Mouse (Mus musculus) heart, adult 8-10 months (tissue): ENCODE measurements at regions not wholly inside any gene's neighbourhood (a gene's known extent, or its start where the extent isn't known, plus 50 kb on each side); places are given as distances from the start of the nearest gene placed in this dataset.

Experiments
- DNase-seq: peaks from one replicate; pipeline ENCODE4 v3.0.0; 2022; ENCODE audit warnings: low spot score

DNA sequence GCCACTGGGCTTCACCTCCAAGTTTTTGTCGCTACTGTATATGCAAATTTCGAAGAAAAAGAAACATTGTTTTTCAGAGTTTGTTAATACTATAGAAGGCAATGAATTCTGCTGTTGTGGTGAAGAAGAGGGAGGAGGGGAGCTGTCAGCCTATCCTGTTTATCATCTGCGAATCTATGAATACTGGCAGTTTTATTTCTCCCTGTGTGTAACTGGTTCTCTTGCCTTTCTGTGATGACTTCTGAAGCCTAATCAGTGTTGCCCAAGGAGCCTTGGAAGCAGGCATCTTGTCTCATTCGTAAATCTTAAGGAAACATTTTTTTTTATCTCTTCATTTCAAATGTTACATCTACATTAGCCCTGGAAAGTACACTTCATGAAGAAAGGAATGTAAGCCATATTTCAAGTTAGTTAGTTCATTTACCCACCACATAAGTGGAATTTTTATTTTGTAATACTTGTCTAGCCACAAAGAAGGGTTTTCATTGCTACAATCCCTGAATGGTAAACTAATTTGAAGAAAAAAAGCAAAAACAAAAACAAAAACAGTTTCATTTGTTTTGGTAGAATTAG lies 251.5 kb upstream of the Fn1 start:
- DNase-seq: no peak

DNA sequence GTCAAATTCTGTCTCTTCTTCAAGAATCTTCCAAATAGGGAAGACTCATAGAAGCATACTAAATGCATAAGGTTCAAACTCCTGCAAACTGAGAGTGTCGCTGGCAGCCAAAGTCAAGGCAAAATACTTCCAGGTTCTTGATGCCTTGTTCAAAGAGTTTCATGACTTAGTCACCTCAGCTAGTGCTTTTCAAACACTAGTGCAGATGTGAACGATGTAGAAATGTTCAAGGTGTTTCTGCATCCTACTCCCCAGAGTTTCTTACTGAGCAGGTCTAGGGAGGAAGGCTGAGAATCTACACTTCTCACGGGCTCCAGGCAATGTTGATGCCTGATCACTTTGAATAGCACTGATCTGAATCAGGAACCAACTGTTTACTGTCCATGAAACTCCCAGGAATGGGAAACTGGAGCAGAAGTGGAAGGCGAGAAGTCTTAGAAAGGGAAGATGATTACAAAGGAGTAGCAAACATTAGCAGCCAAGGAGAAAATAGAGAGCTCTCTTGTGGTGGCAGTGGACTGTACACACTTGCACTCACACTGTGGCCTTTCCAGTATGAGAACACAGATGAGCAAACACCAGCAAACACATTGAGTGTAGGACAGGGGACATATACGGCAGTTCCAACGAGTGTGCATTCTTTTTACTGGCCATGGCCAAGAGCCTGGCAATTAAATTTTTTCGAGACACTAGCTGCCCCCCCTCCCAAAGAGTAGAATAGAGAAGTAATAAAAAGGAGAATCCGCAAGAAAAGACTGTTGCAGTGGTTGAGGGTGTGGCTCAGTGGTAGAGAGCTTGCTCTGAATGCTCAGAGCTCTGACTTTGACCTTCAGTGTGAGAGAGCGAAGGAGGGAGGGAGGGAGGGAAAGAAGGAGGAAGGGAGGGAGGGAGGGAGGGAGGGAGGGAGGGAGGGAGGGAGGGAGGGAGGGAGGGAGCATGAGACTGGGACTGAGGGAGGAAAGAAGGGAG lies 247.4 kb upstream of the Fn1 start:
- no peak for DNase-seq

DNA sequence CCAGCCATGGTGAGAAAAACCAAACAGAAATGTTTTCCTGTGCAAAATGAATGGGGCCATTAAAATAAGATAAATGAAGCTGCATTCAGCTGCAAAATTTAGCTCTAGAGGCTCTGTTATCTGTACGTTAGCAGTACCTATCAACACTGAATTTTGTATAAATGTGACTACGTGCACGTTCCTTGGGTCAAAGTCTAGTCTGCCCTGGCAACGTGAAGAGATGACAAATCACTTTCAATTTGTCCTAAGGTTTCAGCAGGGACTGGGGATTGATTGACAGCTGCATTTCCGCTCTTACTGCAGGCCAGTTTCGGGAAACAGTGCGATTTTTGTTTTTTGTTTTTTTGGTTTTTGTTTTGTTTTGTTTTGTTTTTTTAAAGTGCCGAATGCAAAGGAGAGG lies 246.1 kb upstream of the Fn1 start:
- no peak for DNase-seq

DNA sequence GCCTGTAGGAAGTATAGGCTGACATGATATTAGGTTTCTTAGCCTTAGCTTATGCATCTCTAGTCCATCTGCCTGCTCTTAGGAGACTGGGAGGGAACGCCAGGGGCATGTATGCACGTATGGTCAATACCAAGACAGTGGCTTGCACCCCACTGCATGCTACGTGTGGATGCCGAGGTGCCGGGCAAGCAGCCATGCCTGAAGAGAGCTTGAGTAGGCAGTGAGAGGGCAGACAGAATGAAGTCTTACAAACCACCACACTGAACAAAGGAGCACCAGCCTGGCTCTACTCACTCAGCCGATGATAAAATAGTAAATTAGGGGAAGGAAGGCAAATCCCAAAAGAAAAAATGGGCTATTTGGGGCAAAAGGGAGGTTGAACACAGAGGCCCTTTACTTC lies 245.2 kb upstream of the Fn1 start:
- DNase-seq: no peak

DNA sequence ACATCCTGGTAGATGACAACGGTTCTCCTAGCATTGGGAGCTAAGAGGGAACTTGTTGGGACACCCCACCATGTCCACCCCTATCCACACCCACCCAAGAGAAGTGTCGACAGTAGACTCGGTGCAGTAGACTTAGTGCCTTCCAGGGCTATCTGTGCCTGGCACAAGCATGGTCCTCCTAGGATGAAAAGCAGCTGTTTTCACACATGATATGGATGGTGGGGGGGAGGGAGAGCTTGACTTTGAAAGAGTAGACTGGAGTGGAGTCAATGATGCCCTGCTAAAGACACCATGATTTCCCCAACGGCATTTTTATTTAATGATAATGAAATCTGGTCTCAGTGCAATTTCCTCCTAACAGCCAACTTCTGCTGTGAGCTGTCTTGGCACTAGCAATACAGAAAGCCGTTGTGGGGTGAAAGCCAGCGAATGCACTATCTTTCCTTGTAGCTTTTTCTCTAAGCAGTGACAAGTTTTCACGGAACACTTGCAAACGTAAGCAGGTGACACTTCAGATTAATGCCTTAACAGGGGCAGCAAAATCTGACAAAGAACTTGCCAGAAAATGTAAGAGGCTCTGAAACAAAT lies 244.6 kb upstream of the Fn1 start:
- DNase-seq: no peak

DNA sequence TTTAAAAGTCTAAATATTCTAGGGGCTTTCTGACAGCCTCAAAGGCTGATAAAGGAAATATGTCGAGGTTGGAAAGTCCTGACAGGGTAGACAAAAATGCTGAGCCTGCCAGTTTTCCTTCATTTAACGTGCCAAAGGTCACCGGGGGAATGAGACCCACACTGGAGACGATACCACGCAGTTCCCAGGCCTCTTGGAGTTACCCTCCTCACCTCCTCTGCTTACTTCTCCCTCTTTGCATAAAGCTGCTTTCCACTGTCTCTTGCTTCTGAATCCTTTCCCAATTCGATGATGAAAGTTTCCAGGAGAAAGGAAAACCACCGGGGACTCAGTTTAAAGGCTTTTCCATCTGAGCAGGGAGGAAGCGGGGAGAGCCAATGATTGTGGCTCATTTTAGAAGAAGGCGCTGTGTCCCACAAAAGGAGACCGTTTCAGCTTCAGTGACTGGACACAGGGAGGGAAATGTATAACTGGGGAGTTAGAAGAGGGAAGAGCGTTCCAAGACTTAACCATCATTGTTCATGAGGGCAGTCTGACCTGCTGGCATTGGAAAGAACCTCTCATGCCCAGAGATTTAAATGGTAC lies 243.2 kb upstream of the Fn1 start:
- DNase-seq: peak; percentile 28

DNA sequence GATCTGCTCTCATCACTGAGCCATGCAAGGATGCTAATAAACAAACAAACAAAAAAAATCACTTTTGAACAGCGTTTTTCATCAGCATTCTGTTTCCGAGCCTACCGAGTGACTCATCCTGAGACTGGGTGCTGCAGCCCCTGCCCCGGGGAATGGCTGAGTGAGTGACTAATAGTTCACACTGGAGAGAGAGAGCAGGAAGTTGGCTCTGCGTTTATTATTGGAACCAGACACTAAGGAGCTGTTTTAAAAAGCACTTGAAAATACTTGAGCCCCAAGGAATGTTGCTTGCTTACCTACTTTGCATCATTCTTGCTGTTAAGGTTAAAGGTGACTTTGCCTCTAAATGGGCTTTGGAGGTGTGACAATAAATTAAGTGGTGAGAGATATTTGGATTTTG lies 240.6 kb upstream of the Fn1 start:
- no peak for DNase-seq

DNA sequence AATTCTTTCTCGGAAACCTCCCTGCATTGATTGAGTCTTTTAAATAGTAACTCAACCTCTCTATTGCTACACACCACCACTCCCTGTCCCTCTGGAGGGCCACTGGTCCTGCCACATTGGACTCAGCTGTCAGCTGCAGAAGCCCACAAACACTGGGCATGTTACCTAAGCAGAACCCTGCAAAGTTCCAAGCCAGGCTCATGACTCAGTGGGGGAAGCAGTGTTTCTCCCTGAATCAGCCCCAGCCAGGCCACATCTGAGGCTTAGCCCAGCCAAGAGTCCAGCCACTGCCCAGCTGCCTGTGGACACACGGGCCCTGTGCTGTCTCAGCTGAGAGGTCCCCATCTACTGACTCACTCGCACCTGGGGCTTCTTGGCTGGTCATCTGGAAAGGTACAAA lies 234.8 kb upstream of the Fn1 start:
- DNase-seq: no peak

DNA sequence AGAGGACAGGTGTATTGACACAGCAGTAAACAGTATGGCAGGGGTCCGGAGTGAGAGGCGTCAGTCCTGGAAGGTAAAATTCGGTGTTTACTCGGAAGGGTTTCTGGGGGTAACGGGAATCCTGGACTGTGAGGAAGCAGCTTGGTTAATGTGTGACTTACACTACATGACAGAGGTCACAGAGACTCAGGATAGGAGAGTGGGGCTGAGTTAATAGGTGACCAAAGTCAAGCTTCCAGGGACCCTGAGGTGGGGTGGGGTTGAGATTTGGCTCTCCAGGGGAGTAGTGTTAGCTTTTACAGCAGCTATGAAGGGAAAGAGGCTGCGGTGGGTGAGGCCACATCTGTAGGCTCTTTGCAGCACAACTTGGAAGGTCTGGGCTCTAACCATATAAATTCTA lies 233.9 kb upstream of the Fn1 start:
- DNase-seq: no peak

DNA sequence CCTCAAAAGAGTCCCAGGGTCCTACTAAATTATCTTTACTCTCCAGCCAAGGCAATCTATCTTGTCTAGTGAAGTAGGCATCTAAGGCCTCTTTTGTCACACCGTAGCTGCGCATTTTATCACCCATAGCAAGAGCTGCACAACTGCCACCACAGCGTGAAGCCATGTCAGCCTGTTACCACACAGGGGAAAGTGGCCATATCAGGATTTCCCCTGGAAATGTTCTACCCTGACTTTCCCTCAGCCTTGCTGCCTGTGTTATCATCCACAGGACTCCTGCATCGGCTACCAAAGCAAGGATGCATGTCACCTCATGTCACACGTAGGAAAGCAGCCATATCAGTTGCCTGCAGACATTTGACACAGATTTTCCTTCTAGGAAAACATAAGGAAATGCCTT lies 233.2 kb upstream of the Fn1 start:
- DNase-seq: no peak

DNA sequence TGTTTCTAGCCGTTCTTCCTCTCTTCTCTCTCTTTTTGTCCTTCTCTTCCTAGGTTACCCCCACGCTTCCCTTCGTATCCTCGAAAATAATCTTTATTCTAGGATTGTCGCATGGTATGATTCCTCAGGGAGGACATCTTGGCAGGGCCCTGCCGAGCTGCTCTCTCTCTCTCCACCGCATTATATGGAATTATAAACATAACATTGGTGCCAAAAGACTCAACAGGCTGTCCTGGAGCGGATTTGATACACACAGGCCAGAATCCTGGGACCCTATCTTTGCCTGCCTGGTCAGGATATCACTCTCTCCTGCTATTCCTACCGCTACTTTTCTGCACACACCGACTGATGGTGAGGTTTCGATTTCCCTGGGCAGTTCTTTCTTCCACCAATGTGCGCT lies 228.9 kb upstream of the Fn1 start:
- no peak for DNase-seq

DNA sequence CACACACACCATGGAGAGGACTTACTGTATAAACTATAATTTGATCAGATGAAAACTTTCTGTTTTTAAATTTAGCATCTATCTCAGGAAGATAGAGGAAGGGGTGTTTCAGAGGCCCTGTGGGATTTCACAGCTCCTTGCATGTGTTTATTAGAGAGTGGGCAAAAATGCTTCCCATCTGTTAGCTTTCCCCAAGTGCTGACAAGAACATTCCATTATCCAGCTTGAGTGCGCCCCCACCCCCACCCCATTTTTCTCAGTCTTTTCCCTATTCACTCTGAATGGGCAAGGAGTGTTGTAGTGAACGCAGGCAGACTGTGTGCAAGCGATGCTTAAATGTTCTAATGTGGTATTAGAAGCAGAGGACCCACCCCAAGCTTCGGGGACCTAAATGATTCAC lies 228.2 kb upstream of the Fn1 start:
- DNase-seq: no peak

DNA sequence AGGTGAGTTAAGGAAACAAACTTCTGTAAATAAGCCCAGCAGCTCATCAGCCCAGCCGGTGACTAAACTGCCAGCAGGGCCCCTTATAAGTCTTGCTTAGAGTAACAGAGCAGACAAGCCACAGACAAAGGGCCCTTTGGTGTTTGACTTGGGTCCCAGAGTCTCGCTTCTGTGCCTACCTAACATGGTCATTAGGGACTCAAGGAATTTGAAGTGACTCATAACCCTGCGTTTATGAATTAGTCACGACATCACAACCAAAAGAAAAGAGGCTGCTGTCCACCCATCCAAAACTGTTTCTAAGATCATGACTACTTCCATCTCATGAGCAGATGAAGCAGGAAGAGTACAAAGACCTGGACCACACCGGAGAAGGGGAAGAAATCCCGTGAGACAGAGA lies 227.5 kb upstream of the Fn1 start:
- DNase-seq: no peak

DNA sequence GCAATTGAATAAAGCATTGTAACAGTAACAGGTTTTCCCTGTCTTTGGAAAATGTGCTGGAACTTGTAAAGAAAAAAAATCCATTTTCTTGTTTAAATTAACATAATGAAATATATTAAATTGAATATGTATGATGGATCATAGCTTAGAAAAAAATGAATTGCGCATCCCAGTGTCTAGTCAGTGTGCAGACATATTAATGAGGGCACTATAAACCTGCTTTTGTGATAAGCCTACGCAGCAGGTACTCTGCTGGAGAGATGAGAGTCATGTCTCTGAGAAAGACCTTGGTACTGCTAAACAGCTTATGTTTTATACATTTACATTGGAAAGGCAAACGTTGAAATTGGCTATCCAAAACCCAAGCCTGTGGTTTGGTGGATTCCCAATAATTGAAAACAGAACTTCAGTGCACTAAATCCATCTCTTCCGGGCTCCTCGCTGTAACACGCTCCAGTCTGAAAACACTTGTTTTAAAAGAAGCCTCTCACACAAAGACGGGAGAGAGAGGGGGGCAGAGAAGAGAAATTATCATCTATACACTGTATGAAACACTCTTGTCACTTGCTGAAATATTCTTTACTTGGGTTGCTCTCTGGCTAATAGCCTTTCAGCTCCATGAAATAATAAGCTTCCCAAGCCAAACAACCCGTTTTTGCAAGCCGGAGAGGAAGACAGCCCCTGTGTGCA lies 223.9 kb upstream of the Fn1 start:
- DNase-seq: no peak

DNA sequence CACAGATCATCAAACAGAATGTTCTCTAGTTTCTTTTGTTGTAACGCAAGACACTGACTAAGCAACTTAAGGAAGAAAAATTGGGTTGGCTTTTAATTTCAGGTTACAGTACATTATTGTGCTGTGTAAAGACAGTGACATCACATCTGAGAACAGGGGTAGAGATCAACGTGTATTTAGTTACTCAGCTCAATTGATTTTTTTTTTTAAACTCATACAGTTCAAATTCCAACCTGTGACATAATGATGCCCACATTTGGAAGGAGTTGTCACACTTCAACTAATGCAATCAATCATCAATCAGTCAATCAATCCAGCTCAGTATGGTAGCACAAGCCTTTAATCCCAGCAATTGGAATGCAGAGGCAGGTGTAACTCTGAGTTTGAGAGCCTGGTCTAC lies 221.0 kb upstream of the Fn1 start:
- no peak for DNase-seq

DNA sequence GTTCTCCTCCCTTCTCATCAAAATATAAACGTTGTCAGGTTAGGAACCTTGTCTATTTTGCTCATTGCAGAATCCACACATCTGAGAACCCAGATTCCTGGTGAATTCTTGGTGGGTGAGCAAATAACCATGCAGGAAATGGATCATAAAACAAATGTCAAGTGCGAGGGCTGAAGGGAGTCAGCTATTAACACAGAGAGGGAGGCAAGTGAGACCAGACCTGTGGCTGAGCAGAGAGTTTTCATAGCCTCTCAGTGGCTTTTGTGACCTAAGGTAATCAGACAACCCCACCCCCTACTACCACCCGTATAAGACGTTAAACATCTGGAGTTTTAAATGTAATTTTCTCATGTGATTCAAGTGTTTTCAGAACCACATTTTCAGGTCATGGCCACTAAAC lies 212.7 kb upstream of the Fn1 start:
- DNase-seq: no peak

DNA sequence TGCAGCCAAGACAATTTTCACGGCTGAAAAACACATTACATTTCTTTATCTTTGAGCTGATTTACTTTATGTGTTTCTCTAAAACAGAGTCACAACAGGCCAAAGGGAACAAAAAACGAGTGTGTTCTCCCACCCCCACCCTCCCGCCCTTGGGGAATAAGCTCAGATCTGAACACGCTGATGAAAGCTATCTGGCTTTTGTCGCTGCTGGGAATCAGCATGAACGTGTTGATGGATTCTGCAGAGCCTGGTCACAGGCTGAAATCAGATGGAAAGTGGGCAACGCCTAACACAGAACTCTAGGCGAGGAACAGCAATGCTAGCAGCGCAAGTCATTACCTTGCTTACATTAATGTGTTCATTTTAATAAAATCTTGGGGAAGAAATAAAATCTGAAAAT lies 211.7 kb upstream of the Fn1 start:
- DNase-seq: no peak

DNA sequence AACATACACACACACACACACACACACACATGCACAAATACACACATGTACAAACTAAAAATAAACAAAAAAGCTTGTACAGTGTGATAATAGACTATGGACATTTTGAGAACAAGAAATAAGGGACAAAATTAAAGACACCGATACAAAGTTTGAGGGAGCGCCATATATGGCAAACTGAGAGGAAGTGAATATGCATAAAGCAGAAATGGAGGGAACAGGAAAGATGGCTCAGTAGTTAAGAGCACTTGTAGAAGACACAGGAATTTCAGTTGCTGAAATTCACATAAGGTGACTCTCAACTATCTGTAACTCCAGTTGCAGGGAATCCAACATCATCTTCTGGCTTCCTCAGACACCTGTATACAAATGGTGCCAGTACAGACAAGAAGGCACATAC lies 200.2 kb upstream of the Fn1 start:
- DNase-seq: no peak

DNA sequence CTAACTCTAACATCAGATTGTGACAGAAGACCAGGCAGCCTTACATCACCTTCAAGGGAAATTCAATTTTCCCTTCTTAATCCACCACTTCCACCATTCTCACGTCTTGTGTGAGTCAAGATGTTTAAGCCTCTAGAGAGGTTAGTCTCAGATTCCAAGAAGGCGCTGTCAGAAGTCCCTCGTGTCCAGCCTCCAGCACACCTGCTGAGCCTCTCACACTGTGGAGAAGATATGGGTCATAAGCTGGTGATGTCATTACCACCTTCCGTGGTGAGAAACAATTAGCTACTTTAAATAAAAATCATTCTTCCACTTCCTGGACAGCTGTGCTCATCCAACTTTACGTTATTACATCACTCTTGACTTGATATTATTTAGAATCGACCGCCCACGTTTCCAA lies 198.3 kb upstream of the Fn1 start:
- no peak for DNase-seq

DNA sequence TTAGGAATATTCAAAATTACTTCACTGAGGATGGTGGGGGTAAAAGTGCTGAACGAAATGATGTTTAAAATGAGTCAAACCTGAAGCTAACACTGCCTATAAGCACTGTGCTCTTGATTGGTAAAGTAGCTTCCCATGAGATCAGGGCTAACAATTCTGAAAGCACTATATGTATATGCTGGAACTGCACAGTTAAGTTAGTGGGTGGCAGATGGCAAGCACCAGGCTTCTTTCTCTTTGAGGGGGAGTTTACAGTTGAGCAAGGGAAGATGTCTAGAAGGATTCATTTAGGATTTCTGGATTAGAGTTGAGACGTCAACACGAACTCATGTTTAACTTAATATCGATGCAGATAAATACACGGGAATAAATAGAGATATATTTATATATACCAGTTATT lies 195.7 kb upstream of the Fn1 start:
- DNase-seq: no peak

DNA sequence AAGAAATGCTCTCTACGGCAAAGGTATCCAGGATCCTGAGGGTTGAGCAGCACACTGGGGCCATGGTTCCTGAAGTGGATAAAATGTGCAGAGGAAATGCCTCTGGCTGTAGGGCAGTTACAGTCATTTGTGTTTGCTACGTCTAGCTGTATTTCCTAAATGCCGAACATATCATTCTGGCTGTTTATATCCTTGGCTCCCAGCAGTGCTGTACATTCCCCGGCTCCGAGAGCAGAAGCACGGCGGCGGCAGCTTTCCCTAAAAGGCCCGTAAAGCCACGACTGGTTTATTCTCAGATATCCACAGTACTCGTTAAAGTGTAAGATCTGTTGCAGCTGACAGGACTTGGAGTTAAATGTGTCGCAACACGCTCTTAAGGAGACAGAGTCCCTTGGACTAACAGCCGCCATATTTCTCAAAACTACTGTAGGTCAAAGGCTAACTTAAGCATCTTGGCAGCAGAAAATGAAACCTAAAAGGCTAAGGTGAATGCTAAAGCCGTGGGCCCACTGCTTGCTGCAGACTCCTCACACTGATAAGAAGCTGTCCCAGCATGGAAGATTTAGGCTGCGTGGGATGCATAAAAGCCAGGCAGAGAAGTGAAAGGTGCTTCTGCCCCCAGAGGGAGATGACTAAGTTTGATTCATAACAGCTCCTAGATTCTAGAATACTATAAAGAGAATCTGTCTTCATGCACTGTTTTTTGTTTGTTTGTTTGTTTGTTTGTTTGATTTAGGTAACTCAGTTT lies 192.1 kb upstream of the Fn1 start:
- DNase-seq: peak; percentile 9
